Mouse (Mus musculus): ENCODE data around the gene Psd4.

The Psd4 gene

GRCm38 (mm10) chr2:24386158-24386963 lies 19.0 kb downstream of the Psd4 start:
- peak; percentile 84 to 85 for DNase-seq (ENCODE audit: low spot score in 2 of 2)

GRCm38 (mm10) chr2:24386964-24387320 lies 19.6 kb downstream of the Psd4 start:
- DNase-seq (ENCODE audit: low spot score in 2 of 2), result peak; percentile 20 to 24

GRCm38 (mm10) chr2:24387361-24388283 lies 20.2 kb downstream of the Psd4 start:
- DNase-seq (ENCODE audit: low spot score in 2 of 2), result no peak

GRCm38 (mm10) chr2:24393251-24393650 lies 25.9 kb downstream of the Psd4 start:
- no peak for DNase-seq (ENCODE audit: low spot score in 2 of 2)

GRCm38 (mm10) chr2:24397115-24397514 lies 29.7 kb downstream of the Psd4 start:
- DNase-seq (ENCODE audit: low spot score in 2 of 2), result no peak

GRCm38 (mm10) chr2:24400711-24401110 lies 33.3 kb downstream of the Psd4 start:
- no peak for DNase-seq (ENCODE audit: low spot score in 2 of 2)

- DNase-seq (ENCODE audit: low spot score in 2 of 2), result peak; percentile 23 to 40
Measured at GRCm38 (mm10) chr2:24405345-24406012, 38.1 kb downstream of the Psd4 start.

GRCm38 (mm10) chr2:24407701-24408485 lies 40.5 kb downstream of the Psd4 start:
- DNase-seq (ENCODE audit: low spot score in 2 of 2), result no peak

- peak; percentile 46 to 62 for DNase-seq (ENCODE audit: low spot score in 2 of 2)
Measured at GRCm38 (mm10) chr2:24409166-24409565, 41.8 kb downstream of the Psd4 start.

GRCm38 (mm10) chr2:24413172-24413571 lies 45.8 kb downstream of the Psd4 start:
- DNase-seq (ENCODE audit: low spot score in 2 of 2), result no peak

- no peak for DNase-seq (ENCODE audit: low spot score in 2 of 2)
Measured at GRCm38 (mm10) chr2:24413677-24414076, 46.3 kb downstream of the Psd4 start.

GRCm38 (mm10) chr2:24416668-24417067 lies 49.3 kb downstream of the Psd4 start:
- DNase-seq (ENCODE audit: low spot score in 2 of 2), result no peak

GRCm38 (mm10) chr2:24417106-24417505 lies 49.7 kb downstream of the Psd4 start:
- no peak for DNase-seq (ENCODE audit: low spot score in 2 of 2)

- no peak for DNase-seq (ENCODE audit: low spot score in 2 of 2)
Measured at GRCm38 (mm10) chr2:24417564-24417963, 50.2 kb downstream of the Psd4 start.

- DNase-seq (ENCODE audit: low spot score in 2 of 2), result no peak
Measured at GRCm38 (mm10) chr2:24421211-24421863, 54.0 kb downstream of the Psd4 start.

GRCm38 (mm10) chr2:24422815-24423214 lies 55.4 kb downstream of the Psd4 start:
- DNase-seq (ENCODE audit: low spot score in 2 of 2), result no peak

- DNase-seq (ENCODE audit: low spot score in 2 of 2), result no peak
Measured at GRCm38 (mm10) chr2:24425630-24426029, 58.2 kb downstream of the Psd4 start.

- DNase-seq (ENCODE audit: low spot score in 2 of 2), result no peak
Measured at GRCm38 (mm10) chr2:24427866-24428675, 60.7 kb downstream of the Psd4 start.

- DNase-seq (ENCODE audit: low spot score in 2 of 2), result no peak
Measured at GRCm38 (mm10) chr2:24429806-24430205, 62.4 kb downstream of the Psd4 start.

- DNase-seq (ENCODE audit: low spot score in 2 of 2), result no peak
Measured at GRCm38 (mm10) chr2:24434670-24435069, 67.3 kb downstream of the Psd4 start.
